9 mouse cellular contexts compared by ENCODE assay signal in the genomic region with DNA sequence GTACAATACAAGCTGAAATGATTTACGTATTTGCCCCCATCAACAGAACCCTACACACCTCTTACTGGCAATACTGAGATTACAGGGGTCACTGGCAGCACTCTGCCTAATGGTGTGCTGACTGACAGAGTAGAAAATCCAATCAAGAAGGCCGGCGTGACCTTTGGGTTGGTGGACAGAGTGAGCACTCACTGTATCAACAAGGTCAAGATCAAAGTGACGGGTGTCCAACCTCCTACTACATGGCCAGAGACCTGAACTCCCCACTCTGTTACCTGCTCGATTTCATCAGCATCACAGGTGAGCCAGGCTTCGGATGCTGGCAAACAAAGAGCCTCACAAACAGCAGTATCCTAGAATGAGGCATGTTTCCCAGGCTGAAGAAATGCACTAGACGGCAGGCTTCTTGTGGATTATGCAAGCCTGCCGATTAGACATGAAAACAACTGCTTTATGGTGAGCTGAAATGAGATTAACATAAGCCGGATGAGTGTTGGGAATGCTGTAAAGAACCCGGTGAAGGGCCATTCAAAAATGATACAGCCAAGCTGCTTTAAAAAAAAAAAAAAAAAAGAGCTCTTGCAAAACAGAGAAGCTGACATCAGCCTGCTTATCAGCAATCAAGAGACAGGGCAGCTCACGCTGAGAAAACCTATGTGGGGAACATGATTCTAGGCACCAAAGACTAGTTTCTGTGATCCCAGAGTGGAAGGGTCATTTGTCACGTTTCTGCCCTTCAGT.
DNase-seq lines count a peak whose midpoint lies in the region; ATAC-seq and TF ChIP-seq lines count a peak whose summit lies in the region.
"Had no signal": no experiment of that assay in that cellular context is flagged by ENCODE, and none has a peak within 500 bp of the region (broad histone marks: within the 10 kb centered on the region; RNA-seq: fewer than 3 reads in every experiment).

No protein-coding gene starts in this region.

- no peak overlapping the region for H3K4me2 ChIP-seq in kidney, embryonic 16.5 days (replicated peaks; ENCODE audit: low read depth, low read length)
- H3K4me2 ChIP-seq in hindbrain, embryonic 14.5 days (replicated peaks): peak overlapping the region; percentile 14; the same call in 1 of the 2 replicates
- peak overlapping the region; percentile 36 for H3K4me2 ChIP-seq in neural tube, embryonic 12.5 days (replicated peaks)

- peak; percentile 71; the same call in 1 of the 2 replicates for ATAC-seq in kidney, embryonic 16.5 days (ENCODE audit: low FRiP score, low TSS enrichment)
- peak; percentile 61 for ATAC-seq in hindbrain, embryonic 14.5 days (ENCODE audit: low FRiP score)
- ATAC-seq in neural tube, embryonic 12.5 days (ENCODE audit: low FRiP score, low read depth): peak; percentile 74

- TF ChIP-seq POLR2A in cortical plate, adult 2 months (IDR thresholded peaks at IDR 0.05; ENCODE audit: extremely low read depth, insufficient read depth, low read length): no peak

- peaks cover 16% of the 10 kb centered on the region for H3K4me1 ChIP-seq in kidney, embryonic 16.5 days (ENCODE audit: insufficient read depth, low read length)
- H3K4me1 ChIP-seq in cortical plate, adult 2 months (ENCODE audit: control insufficient read depth, insufficient read depth, low read length): peaks cover 11% of the 10 kb centered on the region
- peaks cover 40% of the 10 kb centered on the region for H3K4me1 ChIP-seq in hindbrain, embryonic 14.5 days (replicated peaks; ENCODE audit: control insufficient read depth, insufficient read depth, low read length)
- peaks cover 23% of the 10 kb centered on the region for H3K4me1 ChIP-seq in neural tube, embryonic 12.5 days

- no peak overlapping the region for H3K4me3 ChIP-seq in kidney, embryonic 16.5 days (ENCODE audit: low read length)
- H3K4me3 ChIP-seq in cortical plate, adult 2 months (ENCODE audit: insufficient read depth, low read length): no peak overlapping the region
- no peak overlapping the region for H3K4me3 ChIP-seq in hindbrain, embryonic 14.5 days (replicated peaks; ENCODE audit: low read length)
- no peak overlapping the region for H3K4me3 ChIP-seq in neural tube, embryonic 12.5 days

- no peak for DNase-seq in kidney, adult 11 months
- DNase-seq in hindbrain, embryonic 14.5 days (ENCODE audit: low spot score): peak; percentile 37
- DNase-seq in yolk sac, embryonic 10.5 days (ENCODE audit: low spot score): no peak
- DNase-seq in cerebellum, postnatal 14 days: no peak
- no peak for DNase-seq in frontal cortex, postnatal 10 days (ENCODE audit: low spot score in 2 of 2)
- DNase-seq: right cerebral cortex, postnatal 4 days had no signal

- no peak for TF ChIP-seq CTCF in cortical plate, adult 2 months (IDR thresholded peaks at IDR 0.05; ENCODE audit: extremely low read depth, insufficient read depth, low read length)

- no peaks in the 10 kb centered on the region for H3K36me3 ChIP-seq in kidney, embryonic 16.5 days (ENCODE audit: insufficient read depth, low read length)
- H3K36me3 ChIP-seq in hindbrain, embryonic 14.5 days (replicated peaks; ENCODE audit: control insufficient read depth, insufficient read depth): no peaks in the 10 kb centered on the region
- no peaks in the 10 kb centered on the region for H3K36me3 ChIP-seq in neural tube, embryonic 12.5 days

- WGBS in kidney, embryonic 16.5 days: 34% methylated on average over 12 of the region's 12 CpGs
- 9% methylated on average over 12 of the region's 12 CpGs for WGBS in hindbrain, embryonic 14.5 days
- 24% methylated on average over 12 of the region's 12 CpGs for WGBS in neural tube, embryonic 12.5 days

- no peaks in the 10 kb centered on the region for H3K9me3 ChIP-seq in kidney, embryonic 16.5 days (ENCODE audit: low read length)
- no peaks in the 10 kb centered on the region for H3K9me3 ChIP-seq in hindbrain, embryonic 14.5 days (ENCODE audit: control insufficient read depth, low read length)
- H3K9me3 ChIP-seq in neural tube, embryonic 12.5 days: no peaks in the 10 kb centered on the region

- no peak overlapping the region for H3K27ac ChIP-seq in kidney, embryonic 16.5 days (ENCODE audit: low read length)
- peak overlapping the region; percentile 55 for H3K27ac ChIP-seq in cortical plate, adult 2 months (ENCODE audit: insufficient read depth, low read length)
- H3K27ac ChIP-seq in hindbrain, embryonic 14.5 days: peak overlapping the region; percentile 83
- peak overlapping the region; percentile 74 for H3K27ac ChIP-seq in neural tube, embryonic 12.5 days

- no peaks in the 10 kb centered on the region for H3K27me3 ChIP-seq in kidney, embryonic 16.5 days (ENCODE audit: insufficient read depth, low read length)
- no peaks in the 10 kb centered on the region for H3K27me3 ChIP-seq in hindbrain, embryonic 14.5 days (ENCODE audit: control insufficient read depth, insufficient read depth, low read length)
- no peaks in the 10 kb centered on the region for H3K27me3 ChIP-seq in neural tube, embryonic 12.5 days (replicated peaks)

- no peak overlapping the region for H3K9ac ChIP-seq in kidney, embryonic 16.5 days (replicated peaks; ENCODE audit: low read length)
- H3K9ac ChIP-seq in hindbrain, embryonic 14.5 days: peak overlapping the region; percentile 22; the same call in 1 of the 2 replicates
- H3K9ac ChIP-seq in neural tube, embryonic 12.5 days: no peak overlapping the region
